Mouse (Mus musculus): ENCODE results near the gene Srebf2. TPM values are rescaled to one million over a fixed set of nuclear protein-coding genes. Genes with fewer than 3 reads are reported as not detected.
A peak's percentile ranks its signal among the peaks of the same experiment; 100 is the strongest.

Gene Srebf2
- polyA plus RNA-seq, 1 experiment from 2014 or later: 73.8 TPM

DNA sequence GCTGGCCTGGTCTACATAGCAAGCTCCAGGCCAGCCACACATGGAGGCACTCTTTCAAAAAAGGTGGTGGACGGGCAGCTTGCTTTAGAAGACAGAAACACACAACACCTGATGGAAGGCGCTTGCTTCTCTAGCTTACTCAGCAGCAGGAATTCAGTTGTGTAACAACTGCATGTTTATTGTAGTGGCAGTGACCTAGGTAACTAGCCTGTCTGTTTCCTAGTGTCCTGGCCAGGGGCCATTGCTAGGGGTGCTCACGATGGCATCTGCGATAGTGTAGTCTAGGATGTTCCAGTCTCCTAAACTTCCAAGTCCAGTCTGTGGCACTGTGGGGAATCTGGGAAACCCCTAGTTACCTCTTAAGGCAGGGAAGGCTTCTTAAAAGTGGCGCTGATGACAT, 2.8 kb upstream of the Srebf2 start:
- no peak for ATAC-seq (replicated peaks; ENCODE audit: insufficient number of reproducible peaks, insufficient read depth, low FRiP score, low read depth)
- Histone ChIP-seq H3K27ac (no peak overlapping the region), H3K27me3 (no peaks in the 10 kb centered on the region), H3K36me3 (no peaks in the 10 kb centered on the region), H3K4me1 (replicated peaks) (peaks cover 46% of the 10 kb centered on the region), H3K9ac (no peak overlapping the region), H3K4me2 (no peak overlapping the region), H3K9me3 (replicated peaks) (no peaks in the 10 kb centered on the region), H3K4me3 (no peak overlapping the region)
- 76% methylated on average over 5 of the region's 5 CpGs for whole genome bisulfite sequencing

DNA sequence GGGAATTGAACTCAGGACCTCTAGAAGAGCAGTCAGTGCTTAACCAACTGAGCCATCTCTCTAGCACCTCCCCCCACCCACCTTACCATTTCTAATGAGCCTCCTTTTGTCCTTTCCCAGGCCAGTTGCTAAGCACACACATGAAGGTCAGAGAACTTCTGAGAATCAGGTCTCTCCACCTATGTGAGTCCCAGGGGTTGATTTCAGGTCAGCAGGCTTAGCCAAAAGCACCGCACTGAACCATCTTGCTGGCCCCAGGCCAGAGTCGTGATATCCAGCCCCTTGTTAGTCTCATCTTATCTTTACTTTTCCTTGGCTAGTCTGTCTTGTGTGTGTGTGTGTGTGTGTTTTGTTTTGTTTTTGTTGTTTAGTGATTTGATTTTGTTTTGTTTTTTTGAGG, 1.6 kb upstream of the Srebf2 start:
- Histone ChIP-seq H3K36me3 (no peaks in the 10 kb centered on the region), H3K9me3 (replicated peaks) (no peaks in the 10 kb centered on the region), H3K9ac (no peak overlapping the region), H3K4me3 (no peak overlapping the region), H3K27me3 (no peaks in the 10 kb centered on the region), H3K4me1 (replicated peaks) (peaks cover 45% of the 10 kb centered on the region), H3K27ac (peak overlapping the region; percentile 90), H3K4me2 (no peak overlapping the region)
- WGBS: 20% methylated on average over 2 of the region's 2 CpGs
- no peak for ATAC-seq (replicated peaks; ENCODE audit: insufficient number of reproducible peaks, insufficient read depth, low FRiP score, low read depth)

DNA sequence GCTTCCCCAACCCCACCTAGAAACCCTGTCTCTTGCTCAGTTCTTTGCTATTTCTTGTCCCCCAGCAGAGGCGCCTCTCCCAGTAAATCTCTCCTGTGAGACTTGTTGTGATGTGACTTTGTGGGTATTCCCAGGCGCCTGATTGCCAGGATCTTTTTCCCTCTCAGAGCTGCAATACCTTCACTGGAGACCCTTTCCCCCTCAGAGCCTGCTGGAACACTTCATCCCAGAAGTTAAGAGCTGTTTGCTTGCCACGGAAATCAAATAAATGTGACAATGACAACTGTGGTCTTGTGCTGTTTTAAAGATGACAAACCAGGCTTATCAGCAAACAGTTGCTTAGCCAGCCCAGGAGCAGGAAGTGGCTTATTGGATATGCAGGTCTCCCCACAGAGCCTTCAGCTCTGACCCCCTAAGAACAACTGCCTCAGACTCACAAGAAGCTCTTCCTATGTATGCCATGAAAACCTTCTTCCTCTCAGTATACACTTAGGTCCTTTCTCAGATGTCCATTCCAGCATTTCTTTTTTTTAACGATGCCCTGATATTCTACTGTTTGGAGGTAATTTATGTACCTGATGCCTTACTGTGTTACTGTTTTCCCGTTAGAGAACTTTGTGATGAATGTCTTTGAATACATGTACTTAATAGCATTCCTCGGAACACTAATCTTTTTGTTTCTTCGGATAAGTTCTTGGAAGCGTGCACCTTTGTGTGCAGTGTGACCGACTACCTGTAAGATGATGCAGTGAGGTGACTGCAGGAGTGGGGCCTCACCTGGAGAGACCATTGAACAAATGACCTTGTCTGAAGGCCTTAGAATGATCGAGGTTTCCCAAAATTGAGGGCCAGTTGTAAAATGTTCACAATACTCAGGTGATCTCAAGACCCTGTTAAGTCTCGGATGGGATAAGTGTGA, 871 bp upstream of the Srebf2 start:
- H3K36me3 ChIP-seq: no peaks in the 10 kb centered on the region
- H3K9me3 ChIP-seq (replicated peaks): no peaks in the 10 kb centered on the region
- H3K4me2 ChIP-seq: peak overlapping the region; percentile 76
- H3K4me3 ChIP-seq: peak overlapping the region; percentile 82
- H3K4me1 ChIP-seq (replicated peaks): peaks cover 38% of the 10 kb centered on the region
- H3K27me3 ChIP-seq: no peaks in the 10 kb centered on the region
- WGBS: 17% methylated on average over 11 of the region's 11 CpGs
- no peak overlapping the region for H3K9ac ChIP-seq
- ATAC-seq (replicated peaks; ENCODE audit: insufficient number of reproducible peaks, insufficient read depth, low FRiP score, low read depth): no peak
- peak overlapping the region; percentile 90 for H3K27ac ChIP-seq

DNA sequence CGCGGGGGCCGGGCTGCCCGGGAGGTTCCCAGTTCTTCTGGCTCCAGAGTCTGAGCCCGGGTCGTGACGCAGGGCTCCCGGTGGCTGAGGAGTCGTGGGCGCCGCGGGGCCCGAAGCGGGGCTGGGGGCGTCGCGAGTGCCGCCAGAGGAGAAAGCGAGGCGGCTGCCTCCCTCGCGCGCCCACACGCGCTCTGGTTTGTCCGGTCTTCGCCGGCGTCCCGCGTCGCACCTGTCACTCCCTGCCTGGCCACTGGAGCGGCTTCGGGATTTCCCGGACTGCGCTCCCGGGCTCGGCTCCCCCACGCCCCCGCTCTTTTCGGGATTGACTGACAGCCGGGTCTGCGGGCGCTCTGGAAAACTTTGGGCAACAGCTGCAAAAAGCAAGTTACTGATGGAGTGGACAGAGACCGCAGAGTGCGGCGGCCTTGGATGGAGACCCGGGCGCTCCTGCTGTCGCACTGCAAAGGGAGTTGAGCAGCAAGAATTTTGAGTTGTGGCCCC, 680 bp downstream of the Srebf2 start:
- no peaks in the 10 kb centered on the region for H3K27me3 ChIP-seq
- H3K4me1 ChIP-seq (replicated peaks): peaks cover 36% of the 10 kb centered on the region
- peak overlapping the region; percentile 82 for H3K4me3 ChIP-seq
- peak overlapping the region; percentile 90 for H3K27ac ChIP-seq
- H3K9me3 ChIP-seq (replicated peaks): no peaks in the 10 kb centered on the region
- peak; percentile 12 for ATAC-seq (replicated peaks; ENCODE audit: insufficient number of reproducible peaks, insufficient read depth, low FRiP score, low read depth)
- peak overlapping the region; percentile 86 for H3K9ac ChIP-seq
- no peaks in the 10 kb centered on the region for H3K36me3 ChIP-seq
- under 1% methylated on average over 39 of the region's 50 CpGs for WGBS
- H3K4me2 ChIP-seq: peak overlapping the region; percentile 76

DNA sequence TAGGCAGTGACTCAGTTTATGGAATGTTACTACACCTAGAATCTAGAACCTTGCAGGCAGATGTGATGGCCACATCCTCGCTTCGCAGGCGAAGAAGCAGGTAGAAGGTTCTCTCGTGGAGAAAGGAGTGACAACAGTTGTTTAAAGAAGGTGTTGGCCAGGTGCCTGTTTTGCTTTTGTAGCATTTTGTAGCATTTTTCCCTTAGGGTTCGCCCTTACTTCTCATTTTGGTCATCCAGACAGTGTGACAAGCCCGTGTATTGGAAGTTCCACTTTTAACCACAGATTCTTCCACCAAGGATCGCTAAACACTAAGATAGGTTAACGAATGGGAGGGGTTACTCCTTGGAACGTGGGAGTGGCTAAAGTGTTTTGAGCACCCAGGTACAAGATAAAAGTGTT, 1.5 kb downstream of the Srebf2 start:
- no peak overlapping the region; the same call in 1 of the 2 replicates for H3K27ac ChIP-seq
- H3K27me3 ChIP-seq: no peaks in the 10 kb centered on the region
- 22% methylated on average over 9 of the region's 9 CpGs for WGBS
- no peaks in the 10 kb centered on the region for H3K9me3 ChIP-seq (replicated peaks)
- peak overlapping the region; percentile 86; the same call in 1 of the 2 replicates for H3K9ac ChIP-seq
- ATAC-seq (replicated peaks; ENCODE audit: insufficient number of reproducible peaks, insufficient read depth, low FRiP score, low read depth): no peak
- peak overlapping the region; percentile 76 for H3K4me2 ChIP-seq
- H3K36me3 ChIP-seq: no peaks in the 10 kb centered on the region
- peaks cover 36% of the 10 kb centered on the region for H3K4me1 ChIP-seq (replicated peaks)
- H3K4me3 ChIP-seq: peak overlapping the region; percentile 82

DNA sequence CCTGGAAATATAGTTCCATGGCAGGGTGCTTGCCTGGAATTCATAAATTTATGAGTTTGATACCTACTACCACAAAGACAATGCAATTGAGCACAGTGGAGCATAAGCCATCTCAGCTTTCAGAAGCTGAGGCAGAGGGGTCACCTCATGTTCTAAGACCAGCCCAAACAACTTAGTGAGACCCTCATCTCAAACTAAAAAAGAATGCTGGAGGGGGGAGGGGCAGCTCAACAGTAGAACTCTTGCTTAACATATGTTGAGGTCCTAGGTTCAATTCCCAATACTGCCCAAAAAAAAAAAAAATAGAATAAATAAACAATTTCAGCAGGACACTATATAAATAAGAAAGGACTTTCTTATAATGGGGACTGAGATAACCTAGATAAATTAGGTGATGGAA, 3.1 kb downstream of the Srebf2 start:
- no peak for ATAC-seq (replicated peaks; ENCODE audit: insufficient number of reproducible peaks, insufficient read depth, low FRiP score, low read depth)

GRCm38 (mm10) chr15:82151176-82151575, 4.2 kb downstream of the Srebf2 start:
- Histone ChIP-seq H3K4me2 (no peak overlapping the region), H3K4me3 (no peak overlapping the region), H3K27me3 (no peaks in the 10 kb centered on the region), H3K36me3 (no peaks in the 10 kb centered on the region), H3K9me3 (replicated peaks) (no peaks in the 10 kb centered on the region), H3K27ac (no peak overlapping the region), H3K4me1 (replicated peaks) (peaks cover 24% of the 10 kb centered on the region), H3K9ac (no peak overlapping the region)
- 87% methylated on average over 4 of the region's 4 CpGs for WGBS
- ATAC-seq (replicated peaks; ENCODE audit: insufficient number of reproducible peaks, insufficient read depth, low FRiP score, low read depth): no peak

More for the DNA sequence above, 3.1 kb downstream of the Srebf2 start:
- Histone ChIP-seq H3K4me2 (no peak overlapping the region), H3K9ac (no peak overlapping the region), H3K27ac (no peak overlapping the region), H3K4me1 (replicated peaks) (peaks cover 32% of the 10 kb centered on the region), H3K9me3 (replicated peaks) (no peaks in the 10 kb centered on the region), H3K4me3 (no peak overlapping the region), H3K27me3 (no peaks in the 10 kb centered on the region), H3K36me3 (no peaks in the 10 kb centered on the region)

GRCm38 (mm10) chr15:82152022-82152421, 5.0 kb downstream of the Srebf2 start:
- no peak overlapping the region for H3K27ac ChIP-seq
- no peaks in the 10 kb centered on the region for H3K27me3 ChIP-seq
- ATAC-seq (replicated peaks; ENCODE audit: insufficient number of reproducible peaks, insufficient read depth, low FRiP score, low read depth): no peak
- no peak overlapping the region for H3K4me3 ChIP-seq
- WGBS: 76% methylated on average over 12 of the region's 12 CpGs
- no peaks in the 10 kb centered on the region for H3K36me3 ChIP-seq
- no peak overlapping the region for H3K9ac ChIP-seq
- H3K9me3 ChIP-seq (replicated peaks): no peaks in the 10 kb centered on the region
- peaks cover 21% of the 10 kb centered on the region for H3K4me1 ChIP-seq (replicated peaks)
- no peak overlapping the region for H3K4me2 ChIP-seq

GRCm38 (mm10) chr15:82152435-82152834, 5.5 kb downstream of the Srebf2 start:
- Histone ChIP-seq H3K36me3 (no peaks in the 10 kb centered on the region), H3K27ac (no peak overlapping the region), H3K9me3 (replicated peaks) (no peaks in the 10 kb centered on the region), H3K4me2 (no peak overlapping the region), H3K27me3 (no peaks in the 10 kb centered on the region), H3K4me3 (no peak overlapping the region), H3K9ac (no peak overlapping the region), H3K4me1 (replicated peaks) (peaks cover 21% of the 10 kb centered on the region)
- no peak for ATAC-seq (replicated peaks; ENCODE audit: insufficient number of reproducible peaks, insufficient read depth, low FRiP score, low read depth)
- 85% methylated on average over 7 of the region's 7 CpGs for WGBS

- Histone ChIP-seq H3K9me3 (replicated peaks) (no peaks in the 10 kb centered on the region), H3K4me3 (no peak overlapping the region), H3K9ac (no peak overlapping the region), H3K36me3 (no peaks in the 10 kb centered on the region), H3K4me2 (no peak overlapping the region), H3K27me3 (no peaks in the 10 kb centered on the region), H3K27ac (no peak overlapping the region), H3K4me1 (replicated peaks) (peaks cover 39% of the 10 kb centered on the region)
- ATAC-seq (replicated peaks; ENCODE audit: insufficient number of reproducible peaks, insufficient read depth, low FRiP score, low read depth): no peak
- WGBS: 88% methylated on average over 6 of the region's 6 CpGs
Observed at GRCm38 (mm10) chr15:82156298-82156697, 9.3 kb downstream of the Srebf2 start.

DNA sequence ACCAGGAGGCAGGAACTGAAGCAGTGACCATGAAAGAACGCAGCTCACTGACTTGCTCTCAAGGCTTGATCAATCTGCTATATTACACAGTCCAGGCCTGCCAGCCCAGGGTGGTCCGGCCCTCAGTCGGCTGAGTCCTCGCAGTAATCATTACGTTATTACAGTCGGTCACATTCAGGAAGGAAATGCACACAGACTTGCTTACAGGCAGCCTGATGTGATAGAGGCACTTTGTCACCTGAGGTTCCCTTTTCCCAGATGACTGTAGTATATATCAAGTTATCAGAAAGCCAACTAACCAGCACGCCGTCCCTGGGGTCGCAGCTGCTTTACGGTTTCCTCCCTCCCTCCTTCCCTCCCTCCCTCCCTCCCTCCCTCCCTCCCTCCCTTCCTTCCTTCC, 9.9 kb downstream of the Srebf2 start:
- Histone ChIP-seq H3K4me2 (no peak overlapping the region), H3K9me3 (replicated peaks) (no peaks in the 10 kb centered on the region), H3K27me3 (no peaks in the 10 kb centered on the region), H3K4me3 (no peak overlapping the region), H3K9ac (no peak overlapping the region), H3K4me1 (replicated peaks) (peaks cover 45% of the 10 kb centered on the region), H3K36me3 (no peaks in the 10 kb centered on the region), H3K27ac (no peak overlapping the region)
- no peak for ATAC-seq (replicated peaks; ENCODE audit: insufficient number of reproducible peaks, insufficient read depth, low FRiP score, low read depth)
- WGBS: 61% methylated on average over 10 of the region's 10 CpGs
